Mouse (Mus musculus): ENCODE measurements at regions not wholly inside any gene's neighbourhood (a gene's known extent, or its start where the extent isn't known, plus 50 kb on each side); places are given as distances from the start of the nearest gene placed in this dataset.
A peak's percentile ranks its signal among the peaks of the same experiment; 100 is the strongest.

DNA sequence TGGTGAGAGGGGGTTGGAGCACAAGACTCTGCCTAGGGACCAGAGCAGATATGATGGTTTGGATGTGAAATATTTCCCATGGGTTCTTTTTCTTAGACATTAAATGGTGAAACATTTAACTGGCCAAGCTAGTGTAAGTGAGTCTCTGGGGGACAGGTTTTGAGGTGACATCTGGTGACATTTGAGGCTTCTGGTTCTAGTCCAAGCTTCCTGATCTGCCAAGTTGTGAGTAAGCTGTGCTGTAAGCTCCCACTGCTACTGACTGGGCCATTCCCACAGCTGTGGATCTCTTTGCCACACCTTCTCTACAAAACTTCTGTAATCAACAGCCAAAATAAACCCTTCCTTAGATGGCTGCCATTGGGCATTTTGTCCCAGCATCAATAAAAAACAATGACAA is 264.4 kb downstream of the Cbln1 start:
- H3K27me3 ChIP-seq (ENCODE audit: control insufficient read depth, insufficient read depth, low read length) = no peaks in the 10 kb centered on the region
- no peak overlapping the region for H3K4me3 ChIP-seq (replicated peaks; ENCODE audit: low read depth, low read length)
- DNase-seq (no peak), ATAC-seq (ENCODE audit: low FRiP score, low TSS enrichment) (no peak)
- no peak overlapping the region for H3K4me2 ChIP-seq (ENCODE audit: low read length)
- H3K9me3 ChIP-seq (ENCODE audit: control insufficient read depth, low read length) = no peaks in the 10 kb centered on the region
- no peak overlapping the region for H3K9ac ChIP-seq (replicated peaks; ENCODE audit: low read length)
- no peaks in the 10 kb centered on the region for H3K36me3 ChIP-seq (ENCODE audit: control insufficient read depth, insufficient read depth, low read length)
- no peak overlapping the region for H3K27ac ChIP-seq (replicated peaks; ENCODE audit: low read depth, low read length)
- no peaks in the 10 kb centered on the region for H3K4me1 ChIP-seq (ENCODE audit: control insufficient read depth, insufficient read depth, low read length)

DNA sequence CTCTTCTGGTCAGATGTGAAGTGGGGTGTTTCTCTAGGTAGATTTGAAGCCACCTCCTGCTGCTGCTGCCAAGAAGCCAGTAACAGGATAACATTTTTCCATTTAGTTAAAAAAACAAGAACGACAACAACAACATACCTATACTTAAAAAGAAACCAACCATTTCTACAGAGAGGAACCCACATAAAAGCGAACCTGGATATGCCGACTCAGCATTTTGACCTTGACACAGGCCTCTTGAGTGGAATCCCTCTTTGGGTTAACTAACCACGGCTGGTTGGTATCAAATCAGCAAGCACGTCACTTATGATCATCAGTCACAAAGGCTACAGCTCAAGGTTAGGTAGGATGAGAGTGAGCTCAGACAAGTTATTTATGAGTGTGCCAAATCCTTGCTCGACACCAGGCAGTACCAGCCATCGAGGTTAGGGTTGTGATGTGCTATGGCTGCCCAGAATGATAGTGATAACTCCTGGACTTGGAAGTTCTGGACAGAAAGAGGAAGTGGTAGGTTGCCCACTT is 269.7 kb downstream of the Cbln1 start:
- no peak for DNase-seq
- WGBS = 91% methylated on average over 7 of the region's 7 CpGs
- Histone ChIP-seq H3K9me3 (ENCODE audit: control insufficient read depth, low read length) (no peaks in the 10 kb centered on the region), H3K4me2 (ENCODE audit: low read length) (no peak overlapping the region), H3K9ac (replicated peaks; ENCODE audit: low read length) (no peak overlapping the region), H3K27ac (replicated peaks; ENCODE audit: low read depth, low read length) (no peak overlapping the region), H3K4me3 (replicated peaks; ENCODE audit: low read depth, low read length) (no peak overlapping the region), H3K36me3 (ENCODE audit: control insufficient read depth, insufficient read depth, low read length) (no peaks in the 10 kb centered on the region), H3K4me1 (ENCODE audit: control insufficient read depth, insufficient read depth, low read length) (peaks cover 6% of the 10 kb centered on the region; the same call in 1 of the 2 replicates), H3K27me3 (ENCODE audit: control insufficient read depth, insufficient read depth, low read length) (no peaks in the 10 kb centered on the region)
- no peak for ATAC-seq (ENCODE audit: low FRiP score, low TSS enrichment)

DNA sequence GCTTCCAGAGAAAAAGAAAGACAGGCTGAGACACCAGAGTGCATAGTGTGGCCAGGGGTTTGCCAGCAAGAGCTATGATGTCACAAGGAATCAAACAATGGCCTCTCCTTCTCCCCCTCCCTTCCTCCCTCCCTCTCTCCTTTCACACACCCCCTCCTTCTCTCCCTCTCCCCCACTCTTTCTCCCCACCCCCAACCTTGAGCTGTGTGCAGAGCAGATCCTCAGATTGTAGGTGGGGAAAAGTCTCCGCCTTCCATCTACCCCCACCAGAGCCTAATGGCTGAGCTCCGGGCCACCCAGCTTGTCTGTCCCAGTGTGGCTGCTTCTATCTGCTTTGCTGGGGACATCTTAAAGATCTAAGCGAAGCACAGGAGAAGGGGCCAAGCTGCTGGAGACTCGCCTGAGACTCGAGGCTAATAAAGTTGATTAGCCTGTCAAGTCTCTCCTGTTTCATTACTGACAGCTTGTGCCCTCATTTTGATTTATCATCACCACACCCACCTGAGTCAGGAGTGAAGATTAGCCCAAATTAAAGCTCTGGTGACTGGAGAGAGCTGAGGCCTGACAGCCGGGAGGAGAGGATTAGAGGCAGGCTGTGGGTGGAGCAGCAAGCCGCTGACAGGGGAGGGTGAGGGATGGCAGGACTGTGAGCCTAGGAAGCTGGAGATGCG is 272.8 kb downstream of the Cbln1 start:
- H3K4me2 ChIP-seq (ENCODE audit: low read length) = peak overlapping the region; percentile 32
- DNase-seq = peak; percentile 59
- no peak overlapping the region for H3K9ac ChIP-seq (replicated peaks; ENCODE audit: low read length)
- no peak overlapping the region for H3K4me3 ChIP-seq (replicated peaks; ENCODE audit: low read depth, low read length)
- WGBS = under 1% methylated on average over 8 of the region's 8 CpGs
- ATAC-seq (ENCODE audit: low FRiP score, low TSS enrichment) = peak; percentile 64; the same call in 1 of the 2 replicates
- H3K36me3 ChIP-seq (ENCODE audit: control insufficient read depth, insufficient read depth, low read length) = no peaks in the 10 kb centered on the region
- no peaks in the 10 kb centered on the region for H3K9me3 ChIP-seq (ENCODE audit: control insufficient read depth, low read length)
- H3K27ac ChIP-seq (replicated peaks; ENCODE audit: low read depth, low read length) = peak overlapping the region; percentile 42
- H3K27me3 ChIP-seq (ENCODE audit: control insufficient read depth, insufficient read depth, low read length) = no peaks in the 10 kb centered on the region
- H3K4me1 ChIP-seq (ENCODE audit: control insufficient read depth, insufficient read depth, low read length) = peaks cover 6% of the 10 kb centered on the region; the same call in 1 of the 2 replicates

DNA sequence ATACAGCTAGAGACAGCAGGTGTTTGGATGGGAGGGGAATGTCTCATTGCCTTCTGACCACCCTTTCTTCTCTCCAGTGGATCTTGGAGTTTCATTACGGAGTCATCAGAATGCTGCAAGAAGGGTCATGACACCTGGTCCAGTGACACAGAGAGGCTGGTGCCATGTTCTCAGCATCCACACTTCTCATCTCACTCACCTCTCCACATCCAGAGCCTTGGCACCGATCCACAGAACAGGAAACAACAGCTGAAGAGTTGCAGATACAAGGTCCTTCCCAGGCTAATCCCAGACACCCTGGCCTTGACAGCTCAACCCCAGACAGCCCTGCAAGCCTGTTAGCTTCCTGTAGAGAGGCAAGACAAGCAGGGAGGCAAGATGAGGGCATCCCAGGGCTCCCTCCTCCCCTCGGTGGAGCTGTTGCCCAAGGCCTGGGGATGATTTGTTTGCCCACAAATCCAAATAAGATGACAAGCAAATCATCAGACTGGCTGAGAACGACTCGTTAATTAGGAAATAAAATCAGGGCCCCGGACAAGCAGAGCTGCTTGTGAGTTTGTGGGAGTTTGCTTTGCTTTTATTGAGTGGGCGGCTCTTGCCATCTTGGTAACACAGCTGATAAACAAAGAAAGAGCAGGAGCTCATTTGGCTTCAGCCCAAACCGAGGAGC is 274.4 kb downstream of the Cbln1 start:
- H3K36me3 ChIP-seq (ENCODE audit: control insufficient read depth, insufficient read depth, low read length) = no peaks in the 10 kb centered on the region
- H3K4me3 ChIP-seq (replicated peaks; ENCODE audit: low read depth, low read length) = no peak overlapping the region
- no peak overlapping the region for H3K27ac ChIP-seq (replicated peaks; ENCODE audit: low read depth, low read length)
- H3K4me2 ChIP-seq (ENCODE audit: low read length) = no peak overlapping the region
- no peaks in the 10 kb centered on the region for H3K9me3 ChIP-seq (ENCODE audit: control insufficient read depth, low read length)
- ATAC-seq (ENCODE audit: low FRiP score, low TSS enrichment) (no peak), DNase-seq (no peak)
- WGBS = 69% methylated on average over 8 of the region's 8 CpGs
- H3K9ac ChIP-seq (replicated peaks; ENCODE audit: low read length) = no peak overlapping the region
- no peaks in the 10 kb centered on the region for H3K27me3 ChIP-seq (ENCODE audit: control insufficient read depth, insufficient read depth, low read length)
- H3K4me1 ChIP-seq (ENCODE audit: control insufficient read depth, insufficient read depth, low read length) = peaks cover 6% of the 10 kb centered on the region; the same call in 1 of the 2 replicates

DNA sequence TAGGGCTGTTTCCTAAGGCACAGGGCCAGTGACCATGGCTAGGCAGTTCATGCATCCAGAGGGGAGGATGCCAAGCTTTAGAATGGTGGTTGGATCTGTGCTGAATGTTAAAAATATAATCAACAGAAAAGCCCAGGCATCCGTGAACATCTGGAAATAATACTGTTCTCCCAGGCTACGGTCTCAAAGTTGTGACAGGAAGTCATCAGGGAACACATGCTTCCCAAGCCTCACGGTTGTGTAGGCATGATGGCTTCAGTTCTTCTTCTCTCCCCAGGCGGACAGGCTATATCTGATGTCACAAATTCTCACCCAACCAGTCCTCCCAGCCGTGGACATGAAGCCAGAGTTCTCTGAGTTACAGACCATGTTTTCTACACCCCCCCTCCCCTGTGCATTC is 275.4 kb downstream of the Cbln1 start:
- Histone ChIP-seq H3K36me3 (ENCODE audit: control insufficient read depth, insufficient read depth, low read length) (no peaks in the 10 kb centered on the region), H3K27me3 (ENCODE audit: control insufficient read depth, insufficient read depth, low read length) (no peaks in the 10 kb centered on the region), H3K4me1 (ENCODE audit: control insufficient read depth, insufficient read depth, low read length) (peaks cover 6% of the 10 kb centered on the region; the same call in 1 of the 2 replicates), H3K9me3 (ENCODE audit: control insufficient read depth, low read length) (no peaks in the 10 kb centered on the region), H3K4me2 (ENCODE audit: low read length) (no peak overlapping the region), H3K27ac (replicated peaks; ENCODE audit: low read depth, low read length) (no peak overlapping the region), H3K4me3 (replicated peaks; ENCODE audit: low read depth, low read length) (no peak overlapping the region), H3K9ac (replicated peaks; ENCODE audit: low read length) (no peak overlapping the region)
- ATAC-seq (ENCODE audit: low FRiP score, low TSS enrichment) (no peak), DNase-seq (no peak)
- WGBS = 86% methylated on average over 5 of the region's 5 CpGs

DNA sequence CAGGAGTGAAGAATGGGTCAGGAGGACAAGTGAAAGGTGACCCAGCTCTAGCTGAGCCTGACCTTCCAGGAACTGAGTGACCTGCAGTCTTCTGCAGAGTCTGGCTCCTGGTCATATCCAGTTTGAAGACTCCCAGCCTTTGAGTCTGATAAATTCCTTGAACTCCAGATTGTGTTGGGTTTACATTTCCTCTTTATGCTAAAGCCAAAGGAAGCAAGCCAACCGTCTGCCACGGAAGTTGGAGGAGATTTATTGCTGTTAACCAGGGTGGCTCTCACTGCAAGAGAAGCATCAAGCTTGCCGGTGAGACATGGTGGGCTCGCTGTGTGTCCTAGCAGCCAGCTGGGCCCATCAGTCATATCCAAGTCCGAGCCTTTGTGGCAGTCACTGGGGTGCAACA is 276.4 kb downstream of the Cbln1 start:
- WGBS = 89% methylated on average over 5 of the region's 5 CpGs
- H3K27me3 ChIP-seq (ENCODE audit: control insufficient read depth, insufficient read depth, low read length) = no peaks in the 10 kb centered on the region
- no peak overlapping the region for H3K4me3 ChIP-seq (replicated peaks; ENCODE audit: low read depth, low read length)
- peaks cover 6% of the 10 kb centered on the region; the same call in 1 of the 2 replicates for H3K4me1 ChIP-seq (ENCODE audit: control insufficient read depth, insufficient read depth, low read length)
- no peak for ATAC-seq (ENCODE audit: low FRiP score, low TSS enrichment)
- H3K9ac ChIP-seq (replicated peaks; ENCODE audit: low read length) = no peak overlapping the region
- no peak overlapping the region for H3K4me2 ChIP-seq (ENCODE audit: low read length)
- no peak overlapping the region for H3K27ac ChIP-seq (replicated peaks; ENCODE audit: low read depth, low read length)
- H3K9me3 ChIP-seq (ENCODE audit: control insufficient read depth, low read length) = no peaks in the 10 kb centered on the region
- DNase-seq = no peak
- H3K36me3 ChIP-seq (ENCODE audit: control insufficient read depth, insufficient read depth, low read length) = no peaks in the 10 kb centered on the region

DNA sequence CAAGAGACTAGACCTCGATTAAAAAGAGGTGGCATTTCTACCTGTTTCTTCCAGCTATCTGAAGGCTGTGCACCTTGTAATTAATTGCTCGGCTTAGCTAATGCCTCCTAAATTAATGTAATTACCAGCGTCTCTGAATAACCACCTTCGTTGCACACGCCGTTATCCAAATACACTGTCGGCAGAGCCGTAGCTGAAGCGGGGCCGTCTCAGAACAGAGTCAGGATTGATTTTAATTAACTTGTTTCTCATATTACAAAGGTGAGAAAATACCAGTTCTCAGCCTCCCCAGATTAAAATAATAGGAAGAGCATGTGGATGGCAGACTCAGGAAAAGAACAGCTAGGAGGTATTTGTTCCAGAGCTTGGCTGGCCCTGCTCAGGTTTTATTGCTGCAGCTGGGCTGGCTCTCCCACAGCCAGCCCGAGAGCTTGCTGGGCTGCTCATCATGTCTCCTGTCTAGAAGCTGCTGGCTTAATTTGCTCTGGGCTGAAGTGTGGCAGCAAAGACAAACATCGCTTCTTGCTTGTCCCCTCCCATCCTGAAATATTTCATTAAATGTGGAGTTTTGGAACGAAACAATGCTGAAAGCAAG is 282.5 kb downstream of the Cbln1 start:
- Histone ChIP-seq H3K27ac (replicated peaks; ENCODE audit: low read depth, low read length) (no peak overlapping the region), H3K36me3 (ENCODE audit: control insufficient read depth, insufficient read depth, low read length) (no peaks in the 10 kb centered on the region), H3K4me3 (replicated peaks; ENCODE audit: low read depth, low read length) (no peak overlapping the region), H3K4me1 (ENCODE audit: control insufficient read depth, insufficient read depth, low read length) (no peaks in the 10 kb centered on the region), H3K9ac (replicated peaks; ENCODE audit: low read length) (no peak overlapping the region), H3K27me3 (ENCODE audit: control insufficient read depth, insufficient read depth, low read length) (no peaks in the 10 kb centered on the region), H3K9me3 (ENCODE audit: control insufficient read depth, low read length) (no peaks in the 10 kb centered on the region), H3K4me2 (ENCODE audit: low read length) (no peak overlapping the region)
- ATAC-seq (ENCODE audit: low FRiP score, low TSS enrichment) (no peak), DNase-seq (no peak)
- 86% methylated on average over 13 of the region's 13 CpGs for WGBS

DNA sequence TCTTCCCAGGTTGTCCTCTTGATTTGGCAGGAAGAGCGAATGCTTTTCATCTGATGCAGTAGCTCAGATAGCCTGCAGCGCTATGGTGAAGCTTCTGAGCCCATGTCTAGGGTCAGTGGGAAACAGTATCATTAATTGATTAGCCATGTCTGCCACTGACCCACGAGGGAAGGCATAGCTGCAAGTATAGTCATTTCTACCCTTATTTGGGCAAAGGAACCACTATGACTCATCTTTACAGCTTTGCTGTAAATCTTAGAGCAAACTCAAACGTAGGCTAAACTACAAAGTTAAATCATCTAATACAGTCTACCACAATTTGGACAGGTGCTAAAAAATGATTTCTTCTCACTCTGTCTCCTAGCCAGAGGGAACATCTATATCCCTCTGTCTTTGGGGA is 289.5 kb downstream of the Cbln1 start:
- Histone ChIP-seq H3K4me2 (ENCODE audit: low read length) (no peak overlapping the region), H3K27ac (replicated peaks; ENCODE audit: low read depth, low read length) (no peak overlapping the region), H3K9ac (replicated peaks; ENCODE audit: low read length) (no peak overlapping the region), H3K36me3 (ENCODE audit: control insufficient read depth, insufficient read depth, low read length) (no peaks in the 10 kb centered on the region), H3K9me3 (ENCODE audit: control insufficient read depth, low read length) (no peaks in the 10 kb centered on the region), H3K4me1 (ENCODE audit: control insufficient read depth, insufficient read depth, low read length) (no peaks in the 10 kb centered on the region), H3K4me3 (replicated peaks; ENCODE audit: low read depth, low read length) (no peak overlapping the region), H3K27me3 (ENCODE audit: control insufficient read depth, insufficient read depth, low read length) (no peaks in the 10 kb centered on the region)
- no peak for DNase-seq
- ATAC-seq (ENCODE audit: low FRiP score, low TSS enrichment) = no peak
- 82% methylated on average over 4 of the region's 4 CpGs for WGBS
